Comparison of ENCODE assay signal across 12 mouse cellular contexts in the genomic region with DNA sequence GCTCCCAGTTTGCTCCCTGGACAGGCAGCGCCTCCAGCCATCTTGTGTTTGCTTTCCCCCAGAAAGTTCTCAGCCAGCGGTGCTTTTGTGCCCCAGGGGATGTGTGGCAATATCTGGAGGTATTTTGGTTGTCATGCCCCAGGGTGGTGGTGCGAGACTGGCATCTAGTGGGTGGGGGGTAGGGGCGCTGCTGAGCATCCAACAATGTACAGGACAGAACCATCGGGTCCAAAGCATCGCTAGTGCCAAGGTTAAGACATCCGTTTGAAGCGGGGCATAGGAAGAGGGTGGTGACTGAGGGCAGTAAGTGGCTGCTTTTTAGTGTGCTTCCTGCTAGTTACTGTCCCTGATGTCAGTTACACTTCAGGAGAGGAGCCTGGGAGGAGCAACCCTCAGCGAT. TPM values are rescaled to one million over a fixed set of nuclear protein-coding genes. Genes with fewer than 3 reads are reported as not detected.
A peak's percentile ranks its signal among the peaks of the same experiment; 100 is the strongest.
DNase-seq lines count a peak whose midpoint lies in the region; ATAC-seq and TF ChIP-seq lines count a peak whose summit lies in the region.
"Had no signal": no experiment of that assay in that cellular context is flagged by ENCODE, and none has a peak within 500 bp of the region (broad histone marks: within the 10 kb centered on the region; RNA-seq: fewer than 3 reads in every experiment).

No protein-coding gene starts in this region.

- 0 out of 2 replicates have a peak, but pooled peaks have one; percentile 7 for TF ChIP-seq CTCF in heart, adult 2 months (IDR thresholded peaks at IDR 0.05)

- no peak for TF ChIP-seq POLR2A in heart, adult 2 months (IDR thresholded peaks at IDR 0.05; ENCODE audit: insufficient read depth, low read depth, low read length)

- no peak overlapping the region for H3K4me3 ChIP-seq in heart, adult 2 months
- H3K4me3 ChIP-seq: neural tube, embryonic 12.5 days had no signal

- intact Hi-C loops in heart, adult 2 months (cut with DNase I): loop anchor here (5.0 kb wide), 1 partner anchor 186 kb away; the partner anchor contains the start of gene Add3
- intact Hi-C loops in heart, postnatal 36 days (cut with DNase I): loop anchor here (2.0 to 5.0 kb wide), 2 partner anchors 13 to 141 kb away; no protein-coding TSS in a partner anchor
- intact Hi-C loops in gastrocnemius, postnatal 36 days (cut with DNase I): loop anchor here (2.0 kb wide), 1 partner anchor 17 kb away; the partner anchor contains the start of gene Mxi1

- WGBS in heart, adult 2 months: 55% methylated on average over 9 of the region's 9 CpGs

- no peak for ATAC-seq in frontal cortex, adult (ENCODE audit: low TSS enrichment)

- H3K27me3 ChIP-seq in heart, adult 2 months (ENCODE audit: control insufficient read depth, insufficient read depth, low read length): no peaks in the 10 kb centered on the region
- H3K27me3 ChIP-seq: neural tube, embryonic 12.5 days had no signal

- no peaks in the 10 kb centered on the region for H3K36me3 ChIP-seq in heart, adult 2 months (ENCODE audit: control insufficient read depth, insufficient read depth, low read length)

- no peak overlapping the region for H3K27ac ChIP-seq in heart, adult 2 months
- H3K27ac ChIP-seq: neural tube, embryonic 12.5 days had no signal

- TF ChIP-seq EP300 in heart, adult 2 months (IDR thresholded peaks at IDR 0.05; ENCODE audit: insufficient read depth, low read depth, low read length): no peak

- peaks cover 4% of the 10 kb centered on the region for H3K4me1 ChIP-seq in heart, adult 2 months (ENCODE audit: control insufficient read depth, insufficient read depth, low read length)

- H3K79me2 ChIP-seq in heart, adult 2 months (replicated peaks; ENCODE audit: control insufficient read depth, insufficient read depth, low read length): peaks cover 1% of the 10 kb centered on the region; the same call in 1 of the 2 replicates

- no peak overlapping the region for H3K9ac ChIP-seq in heart, adult 2 months (ENCODE audit: low read depth, low read length)
- H3K9ac ChIP-seq: neural tube, embryonic 12.5 days had no signal

- no peak for DNase-seq in heart, adult 2 months
- DNase-seq in heart, postnatal 36 days: no peak
- peak; percentile 34 to 44 for DNase-seq in lung, postnatal 4 days
- DNase-seq in lung, postnatal 14 days: no peak
- DNase-seq in Muller cell, postnatal 12 days (ENCODE audit: inconsistent ontology term): peak; percentile 42
- DNase-seq in spleen, postnatal 4 days (ENCODE audit: low spot score in 2 of 2): peak; percentile 51 to 73
- no peak for DNase-seq in gastrocnemius, postnatal 36 days
- DNase-seq: kidney, adult 11 months had no signal

RNA-seq across cellular contexts. Expression of gene Mxi1, which starts 17.8 kb away (rescaled TPM):
- 10 to 100 TPM; 38.7 to 49.6 TPM for total RNA-seq in heart, adult 2 months (2021)
- polyA plus RNA-seq in heart, adult 2 months (2012; rRNA removed): 20.9 and 29.7 TPM in 2 replicates
- 10 to 100 TPM; 50.9 to 51.7 TPM for total RNA-seq in heart, postnatal 36 days (2021)
- total RNA-seq in gastrocnemius, postnatal 36 days (2021): 10 to 100 TPM; 35.9 to 47.1 TPM

RNA-seq across cellular contexts. Expression of gene Gm10197, which starts 43.5 kb away (rescaled TPM):
- not detected for total RNA-seq in heart, adult 2 months (2021)
- not detected in 2 replicates for polyA plus RNA-seq in heart, adult 2 months (2012; rRNA removed)
- total RNA-seq in heart, postnatal 36 days (2021): not detected
- total RNA-seq in gastrocnemius, postnatal 36 days (2021): not detected
- polyA plus RNA-seq: cerebellum, adult 2 months; limb, embryonic 11.5 days; neural tube, embryonic 12.5 days had no signal

Comparison
In these comparisons a context has a peak if more than half of its experiments do, and no peak if none do; other contexts are left out.
1. DNase-seq: peak in lung, postnatal 4 days (2 of 2), Muller cell, postnatal 12 days (single experiment) and spleen, postnatal 4 days (2 of 2); none in heart, adult 2 months (0 of 2), heart, postnatal 36 days (0 of 2), lung, postnatal 14 days (single experiment) and gastrocnemius, postnatal 36 days (0 of 2).